8 mouse cellular contexts compared by ENCODE assay signal in genomic region chr11:76997305-76997704, GRCm38 (mm10). TPM values are rescaled to one million over a fixed set of nuclear protein-coding genes. Genes with fewer than 3 reads are reported as not detected.
A peak's percentile ranks its signal among the peaks of the same experiment; 100 is the strongest.
DNase-seq lines count a peak whose midpoint lies in the region; ATAC-seq and TF ChIP-seq lines count a peak whose summit lies in the region.

No protein-coding gene starts in this region.

- no peaks in the 10 kb centered on the region for H3K36me3 ChIP-seq in hindbrain, embryonic 15.5 days

- no peak overlapping the region for H3K27ac ChIP-seq in hindbrain, embryonic 15.5 days (replicated peaks)
- no peak overlapping the region for H3K27ac ChIP-seq in left cerebral cortex, adult 2 months

- peak overlapping the region; percentile 94 for H3K4me2 ChIP-seq in hindbrain, embryonic 15.5 days

- H3K9ac ChIP-seq in hindbrain, embryonic 15.5 days = peak overlapping the region; percentile 43

- intact Hi-C loops in left cerebral cortex, adult 2 months (cut with DNase I) = loop anchor here (2.0 to 10.0 kb wide), 3 partner anchors 75 to 307 kb away; no protein-coding TSS in a partner anchor

- peaks cover 19% of the 10 kb centered on the region for H3K4me1 ChIP-seq in hindbrain, embryonic 15.5 days (replicated peaks)

- 0% methylated on average over 21 of the region's 21 CpGs for WGBS in hindbrain, embryonic 15.5 days

- H3K9me3 ChIP-seq in hindbrain, embryonic 15.5 days = no peaks in the 10 kb centered on the region

- DNase-seq in ZHBTc4 (ENCODE audit: low read depth, low spot score) = peak; percentile 84
- peak; percentile 66 to 77 for DNase-seq in cerebellum, postnatal 4 days (ENCODE audit: low spot score in 2 of 2)
- DNase-seq in gastrocnemius, adult 18-20 months (ENCODE audit: low spot score) = peak; percentile 71
- peak; percentile 52 to 79 for DNase-seq in left cerebral cortex, adult 2 months (ENCODE audit: extremely low spot score in 1 of 2, low spot score in 2 of 2)
- peak; percentile 55 for DNase-seq in right cerebral cortex, adult 18-20 months
- peak; percentile 64 for DNase-seq in urinary bladder, adult 2 months (ENCODE audit: low spot score)

- H3K4me3 ChIP-seq in hindbrain, embryonic 15.5 days = peak overlapping the region; percentile 55
- H3K4me3 ChIP-seq in left cerebral cortex, adult 2 months = peak overlapping the region; percentile 33

- H3K27me3 ChIP-seq in hindbrain, embryonic 15.5 days = peaks cover 42% of the 10 kb centered on the region

- TF ChIP-seq CTCF in left cerebral cortex, adult 2 months (IDR thresholded peaks at IDR 0.05) = peak; percentile 79

- peak; percentile 85 for ATAC-seq in hindbrain, embryonic 15.5 days (ENCODE audit: low FRiP score, low read depth)
- ATAC-seq in megakaryocyte, adult 5-6 weeks (ENCODE audit: poor library complexity, severe bottlenecking) = peak; percentile 80

RNA-seq across cellular contexts. Expression of gene Slc6a4, which starts 1.1 kb away (rescaled TPM):
- under 1 TPM; 0.36 to 0.46 TPM for total RNA-seq in gastrocnemius, adult 18-20 months (2021)
- polyA plus RNA-seq in hindbrain, embryonic 15.5 days (2015; fragmentation: Nextera tagmentation; extraction: Ambion mirVana) = 8.5 and 9.3 TPM in 2 replicates
- under 1 TPM in 1 of 2 experiments, not detected in 1; 0.41 TPM for total RNA-seq in left cerebral cortex, adult 2 months (2021)
- total RNA-seq in megakaryocyte, adult 5-6 weeks (2015) = 0.49 and 0.64 TPM in 2 replicates
- 0.41 and 0.70 TPM in 2 replicates for total RNA-seq in megakaryocyte, adult 5-6 weeks (2017)
- 0.87 and 0.91 TPM in 2 replicates for polyA plus RNA-seq in urinary bladder, adult 2 months (2012; rRNA removed)
